Mouse (Mus musculus) olfactory bulb, adult 2 months (tissue): Measurements from ENCODE around the gene Prkn.

Source experiments
- CTCF ChIP-seq: fragments of 200-500 bp; IDR thresholded peaks from 2 replicates; pipeline ENCODE4 v1.5.1; 2012; ENCODE audit warnings: low read depth, mild to moderate bottlenecking, low read length, moderate library complexity; ENCODE audit not compliant: insufficient read depth
- POLR2A ChIP-seq: fragments of 200-500 bp; IDR thresholded peaks from 2 replicates; pipeline ENCODE4 v1.6.1; 2012; ENCODE audit warnings: mild to moderate bottlenecking, low read depth, low read length, moderate library complexity; ENCODE audit not compliant: insufficient read depth

- TF ChIP-seq CTCF = no peak
- no peak for TF ChIP-seq POLR2A
These were observed 582 bp downstream of the Prkn start for GRCm38 (mm10) chr17:10840731-10841201.
